Mouse (Mus musculus): ENCODE measurements around the gene Rnf41. TPM values are rescaled to one million over a fixed set of nuclear protein-coding genes. Genes with fewer than 3 reads are reported as not detected.
A peak's percentile ranks its signal among the peaks of the same experiment; 100 is the strongest.

Gene Rnf41
- total RNA-seq, 2 experiments from 2014 or later: 20.9 to 21.0 TPM

DNA sequence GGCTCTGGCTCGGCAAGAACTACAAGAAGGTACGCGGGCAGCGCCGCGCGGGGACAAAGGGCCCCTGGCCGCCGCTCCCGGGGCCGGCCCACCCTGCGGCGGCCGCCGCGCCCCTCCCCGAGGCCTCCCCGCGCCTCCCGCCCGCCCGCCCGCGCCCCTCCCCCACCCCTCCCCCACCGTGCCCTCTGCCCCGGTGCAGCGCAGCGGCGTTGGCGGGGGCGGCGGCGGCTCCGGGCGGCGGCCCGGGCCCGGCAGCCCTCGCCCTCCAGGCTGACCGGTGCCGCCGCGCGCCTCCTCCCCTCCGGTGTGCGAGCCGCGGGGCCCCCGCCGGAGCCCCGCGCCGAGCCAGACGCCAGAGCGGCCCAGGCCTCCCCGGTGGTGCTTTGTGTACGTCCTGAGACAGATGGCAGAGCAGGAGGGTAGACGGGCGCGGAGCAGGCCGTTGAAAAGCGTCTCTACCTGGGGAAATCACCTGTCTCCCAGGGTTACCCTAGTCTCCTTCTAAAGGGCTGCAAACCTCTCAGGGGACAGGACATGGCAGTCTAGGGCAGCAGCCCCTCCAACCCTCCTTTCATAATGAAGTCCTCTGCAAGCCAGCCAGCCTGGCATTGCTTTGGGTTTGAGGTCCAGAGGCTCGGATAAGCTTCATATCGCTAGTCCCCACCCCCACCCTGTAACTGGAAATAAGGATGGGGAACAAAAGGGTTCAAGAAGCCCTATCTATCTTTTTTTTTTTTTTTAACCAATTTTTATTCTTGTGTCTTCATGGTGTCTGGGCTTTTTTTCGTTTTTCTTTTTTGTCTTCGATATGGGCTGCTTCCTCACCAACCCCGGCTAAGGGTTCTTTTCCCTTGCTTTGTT lies 48.2 kb downstream of the Rnf41 start:
- ATAC-seq (replicated peaks; ENCODE audit: poor library complexity): 0 out of 2 replicates have a peak, but pooled peaks have one; percentile 7

DNA sequence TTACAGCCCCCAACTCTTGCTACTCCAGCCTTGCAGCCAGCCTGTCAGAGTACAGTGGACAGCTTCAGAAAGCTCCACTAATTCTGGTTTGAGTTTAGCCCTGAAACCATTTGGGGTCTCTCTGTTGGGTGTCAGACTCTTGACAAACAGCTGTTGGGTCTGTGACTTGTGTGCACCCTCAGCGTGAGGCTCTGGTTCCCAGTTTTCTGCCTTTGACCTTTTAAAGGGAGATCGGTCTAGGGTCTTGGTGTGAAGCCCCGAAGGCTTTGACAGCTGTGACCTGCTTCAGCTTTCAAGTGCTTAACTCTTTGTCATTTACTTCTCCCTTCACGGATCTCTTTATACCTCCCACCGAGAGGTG lies 48.8 kb downstream of the Rnf41 start:
- ATAC-seq (replicated peaks; ENCODE audit: poor library complexity): no peak

DNA sequence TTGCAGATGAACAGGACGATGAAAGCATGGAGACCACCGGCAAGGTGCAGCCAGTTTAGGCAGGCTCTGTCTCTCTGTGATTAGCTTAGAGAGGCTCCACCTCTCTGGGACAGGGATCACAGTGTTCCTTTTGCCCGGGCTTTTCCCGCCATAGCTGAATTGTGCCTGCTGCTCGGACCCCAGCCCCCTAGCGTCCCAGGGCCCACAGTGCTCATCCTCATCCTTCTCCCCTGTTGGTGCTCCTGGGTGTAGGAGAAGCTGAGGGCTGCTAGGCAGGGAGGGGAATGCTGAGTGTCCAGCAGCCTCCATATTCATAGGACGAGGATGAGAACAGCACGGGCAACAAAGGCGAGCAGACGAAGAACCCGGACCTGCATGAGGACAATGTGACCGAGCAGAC lies 62.9 kb downstream of the Rnf41 start:
- ATAC-seq (replicated peaks; ENCODE audit: poor library complexity): no peak

DNA sequence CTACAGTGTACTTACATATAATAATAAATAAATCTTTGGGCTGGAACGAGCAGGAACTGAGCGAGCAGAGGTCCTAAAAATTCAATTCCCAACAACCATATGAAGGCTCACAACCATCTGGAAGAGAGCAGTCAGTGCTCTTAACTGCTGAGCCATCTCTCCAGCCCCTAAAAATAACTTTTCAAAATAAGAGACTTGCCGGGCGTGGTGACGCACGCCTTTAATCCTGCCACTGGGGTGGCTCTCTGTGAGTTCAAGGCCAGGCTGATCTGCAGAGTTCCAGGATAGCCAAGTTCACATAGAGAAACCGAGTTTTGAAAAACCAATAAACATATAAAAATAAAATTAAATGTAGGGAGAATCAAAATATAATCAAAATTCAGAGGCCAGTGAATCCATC lies 74.9 kb downstream of the Rnf41 start:
- ATAC-seq (replicated peaks; ENCODE audit: poor library complexity): no peak

DNA sequence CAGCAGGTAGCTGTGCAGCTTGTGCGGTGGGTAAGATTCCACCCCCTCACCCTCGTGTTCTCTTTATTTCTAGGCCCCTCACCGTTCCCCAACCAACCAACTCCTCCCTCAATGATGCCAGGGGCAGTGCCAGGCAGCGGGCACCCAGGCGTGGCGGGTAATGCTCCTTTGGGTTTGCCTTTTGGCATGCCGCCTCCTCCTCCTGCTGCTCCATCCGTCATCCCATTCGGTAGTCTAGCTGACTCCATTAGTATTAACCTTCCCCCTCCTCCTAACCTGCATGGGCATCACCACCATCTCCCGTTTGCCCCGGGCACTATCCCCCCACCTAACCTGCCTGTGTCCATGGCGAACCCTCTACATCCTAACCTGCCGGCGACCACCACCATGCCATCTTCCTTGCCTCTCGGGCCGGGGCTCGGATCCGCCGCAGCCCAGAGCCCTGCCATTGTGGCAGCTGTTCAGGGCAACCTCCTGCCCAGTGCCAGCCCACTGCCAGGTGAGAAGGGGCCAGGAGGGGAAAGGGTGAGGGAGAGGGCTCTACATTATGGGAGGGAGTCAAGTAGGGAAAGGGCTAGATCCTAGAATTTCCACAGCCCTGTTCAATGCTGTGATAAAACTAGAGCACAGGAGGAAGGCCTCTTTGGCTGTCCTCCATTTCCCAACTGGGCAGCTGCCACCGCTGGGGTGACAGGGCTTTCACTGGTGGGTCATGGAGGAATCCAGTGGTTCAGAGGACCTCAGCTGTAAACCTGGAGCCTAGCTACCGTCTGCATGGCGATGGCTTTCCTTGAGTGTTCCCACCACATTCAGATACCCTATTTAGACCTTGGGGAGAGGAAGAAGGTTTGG lies 76.6 kb downstream of the Rnf41 start:
- no peak for ATAC-seq (replicated peaks; ENCODE audit: poor library complexity)

DNA sequence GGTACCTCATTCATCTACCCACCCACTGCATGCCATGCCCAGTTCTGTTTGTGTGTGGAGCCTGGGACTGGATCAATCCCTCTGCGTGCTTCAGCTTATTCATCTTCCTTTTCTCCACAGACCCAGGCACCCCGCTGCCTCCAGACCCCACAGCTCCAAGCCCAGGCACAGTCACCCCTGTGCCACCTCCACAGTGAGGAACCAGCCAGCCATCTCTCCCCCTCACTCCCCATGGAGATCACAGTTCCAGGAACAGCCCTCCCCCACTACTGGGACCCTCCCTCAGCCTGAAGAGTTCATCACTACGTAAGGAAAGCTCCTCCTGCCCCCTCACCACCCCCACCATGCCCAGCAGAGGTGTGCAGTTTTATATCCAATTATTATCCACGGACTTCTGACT lies 77.3 kb downstream of the Rnf41 start:
- ATAC-seq (replicated peaks; ENCODE audit: poor library complexity): no peak

DNA sequence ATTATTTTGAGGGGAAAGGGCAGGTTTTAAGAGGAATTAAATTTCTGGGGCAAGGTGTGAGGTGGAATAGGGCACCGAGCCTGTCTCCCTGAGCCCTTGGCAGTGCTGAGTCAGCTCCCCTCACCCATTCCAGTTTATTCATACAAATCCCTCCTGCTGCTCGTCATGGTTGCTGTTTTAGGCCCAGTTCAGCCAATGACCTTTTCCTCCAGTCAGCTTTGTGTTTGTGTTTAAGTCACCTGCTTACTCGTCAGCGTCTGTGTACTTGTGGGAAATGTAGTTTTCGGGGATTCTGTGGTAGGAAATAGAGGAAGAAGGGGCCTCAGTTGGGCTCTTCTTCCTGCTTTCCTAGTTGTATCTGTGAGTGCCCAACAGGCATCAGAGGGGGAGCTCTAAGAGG lies 77.9 kb downstream of the Rnf41 start:
- no peak for ATAC-seq (replicated peaks; ENCODE audit: poor library complexity)

DNA sequence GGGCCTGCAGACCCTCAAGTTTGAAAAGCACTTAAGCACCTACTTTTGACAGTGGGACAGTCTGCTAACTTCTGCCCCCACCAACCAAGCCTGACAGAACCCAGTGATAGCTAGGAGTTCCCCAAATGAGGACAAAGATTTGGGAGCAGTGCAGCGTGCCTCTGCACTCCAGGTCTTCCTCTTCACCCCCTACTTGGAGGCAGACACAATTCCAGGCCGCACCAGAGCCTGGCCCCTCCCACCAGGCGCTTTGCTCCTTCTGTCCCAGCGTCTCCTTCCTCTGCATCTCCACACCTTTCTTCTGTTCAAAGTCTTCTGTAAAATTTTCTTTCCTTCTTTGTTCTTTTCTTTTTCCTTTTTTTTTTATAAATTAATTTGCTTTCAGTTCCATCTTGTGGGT lies 78.3 kb downstream of the Rnf41 start:
- no peak for ATAC-seq (replicated peaks; ENCODE audit: poor library complexity)

DNA sequence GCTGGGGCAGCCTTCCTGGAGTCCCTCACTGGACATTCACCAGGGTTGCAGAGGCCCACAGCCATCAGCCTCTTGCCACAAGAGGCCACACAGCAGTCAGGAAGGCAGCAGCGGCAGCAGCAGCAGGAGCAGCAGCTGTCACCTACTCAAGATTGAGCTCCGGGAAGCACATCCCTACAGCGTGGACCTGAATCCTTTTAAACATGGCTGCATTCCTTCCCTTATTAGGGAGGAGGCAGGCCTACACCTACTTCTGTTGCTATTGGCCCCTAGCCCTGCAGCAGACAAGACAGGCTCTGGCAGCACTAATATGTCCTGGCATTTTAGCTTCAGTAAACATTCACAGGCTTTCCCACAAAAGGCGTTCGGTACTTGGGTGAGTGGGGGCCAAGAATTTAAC lies 78.8 kb downstream of the Rnf41 start:
- ATAC-seq (replicated peaks; ENCODE audit: poor library complexity): no peak

DNA sequence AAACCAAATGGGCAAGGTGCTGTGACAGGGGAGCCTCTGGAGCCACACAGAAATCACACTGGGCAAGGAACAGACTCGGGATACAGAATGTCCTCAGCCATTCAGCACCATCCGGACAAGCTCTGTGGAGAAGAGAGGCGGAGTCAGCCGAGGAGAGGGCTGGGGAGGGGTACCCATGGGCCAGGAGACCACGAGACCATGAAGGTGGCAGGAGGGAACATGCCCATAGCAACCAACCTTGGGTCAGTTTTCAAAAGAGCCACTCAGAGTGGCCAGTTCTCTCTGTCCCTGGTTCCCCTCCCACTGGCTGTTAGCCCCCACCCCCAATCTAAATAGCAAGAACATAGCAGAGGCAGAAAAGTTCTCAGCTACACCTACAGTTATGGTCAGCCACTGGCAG lies 79.5 kb downstream of the Rnf41 start:
- ATAC-seq (replicated peaks; ENCODE audit: poor library complexity): no peak

Other genes starting within 250 kb of the Rnf41 start
- gene Rbms2, start 231.4 kb upstream of the Rnf41 start, total RNA-seq (2015): 9.3 and 13.7 TPM in 2 replicates
- gene Rbms2, start 231.4 kb upstream of the Rnf41 start, total RNA-seq (2017): 2.5 and 7.2 TPM in 2 replicates
- gene Gls2, start 217.2 kb upstream of the Rnf41 start, total RNA-seq (2015): 1.2 and 1.4 TPM in 2 replicates
- gene Gls2, start 217.2 kb upstream of the Rnf41 start, total RNA-seq (2017): 0.67 and 3.6 TPM in 2 replicates
- 16.1 and 20.4 TPM in 2 replicates for gene Spryd4, start 199.8 kb upstream of the Rnf41 start, total RNA-seq (2015)
- 15.6 and 20.0 TPM in 2 replicates for gene Spryd4, start 199.8 kb upstream of the Rnf41 start, total RNA-seq (2017)
- 0.22 and 0.32 TPM in 2 replicates for gene Mip, start 185.8 kb upstream of the Rnf41 start, total RNA-seq (2015)
- gene Mip, start 185.8 kb upstream of the Rnf41 start, total RNA-seq (2017): 0.10 and 0.29 TPM in 2 replicates
- gene Timeless, start 179.6 kb upstream of the Rnf41 start, total RNA-seq (2015): 23.7 and 33.8 TPM in 2 replicates
- gene Timeless, start 179.6 kb upstream of the Rnf41 start, total RNA-seq (2017): 70.4 and 86.5 TPM in 2 replicates
- gene Apon, start 157.6 kb upstream of the Rnf41 start, total RNA-seq (2015): 0.10 TPM in 1 of 2 replicates, not detected in the other
- gene Apon, start 157.6 kb upstream of the Rnf41 start, total RNA-seq (2017): 0.08 and 0.20 TPM in 2 replicates
- gene Apof, start 143.0 kb upstream of the Rnf41 start, total RNA-seq (2015): not detected in 2 replicates
- not detected in 2 replicates for gene Apof, start 143.0 kb upstream of the Rnf41 start, total RNA-seq (2017)
- gene Stat2, start 141.1 kb upstream of the Rnf41 start, total RNA-seq (2015): 9.6 and 9.8 TPM in 2 replicates
- 6.8 and 8.6 TPM in 2 replicates for gene Stat2, start 141.1 kb upstream of the Rnf41 start, total RNA-seq (2017)
- gene Il23a, start 112.9 kb upstream of the Rnf41 start, total RNA-seq (2015): 0.22 and 0.27 TPM in 2 replicates
- 0.25 TPM in 1 of 2 replicates, not detected in the other for gene Il23a, start 112.9 kb upstream of the Rnf41 start, total RNA-seq (2017)
- 16.4 and 17.4 TPM in 2 replicates for gene Pan2, start 108.3 kb upstream of the Rnf41 start, total RNA-seq (2015)
- gene Pan2, start 108.3 kb upstream of the Rnf41 start, total RNA-seq (2017): 12.1 and 12.2 TPM in 2 replicates
- 151 and 152 TPM in 2 replicates for gene Cnpy2, start 89.2 kb upstream of the Rnf41 start, total RNA-seq (2015)
- gene Cnpy2, start 89.2 kb upstream of the Rnf41 start, total RNA-seq (2017): 132 and 144 TPM in 2 replicates
- gene Cs, start 73.9 kb upstream of the Rnf41 start, total RNA-seq (2015): 172 and 181 TPM in 2 replicates
- gene Cs, start 73.9 kb upstream of the Rnf41 start, total RNA-seq (2017): 106 and 108 TPM in 2 replicates
- gene Coq10a, start 42.7 kb upstream of the Rnf41 start, total RNA-seq (2015): 13.8 and 17.6 TPM in 2 replicates
- 8.8 and 9.4 TPM in 2 replicates for gene Coq10a, start 42.7 kb upstream of the Rnf41 start, total RNA-seq (2017)
- 48.6 and 48.9 TPM in 2 replicates for gene Ankrd52, start 34.5 kb upstream of the Rnf41 start, total RNA-seq (2015)
- 9.0 and 11.6 TPM in 2 replicates for gene Ankrd52, start 34.5 kb upstream of the Rnf41 start, total RNA-seq (2017)
- not detected in 2 replicates for gene Slc39a5, start 10.4 kb upstream of the Rnf41 start, total RNA-seq (2015)
- not detected in 2 replicates for gene Slc39a5, start 10.4 kb upstream of the Rnf41 start, total RNA-seq (2017)
- gene Nabp2, start 165 bp upstream of the Rnf41 start, total RNA-seq (2015): 79.4 and 105 TPM in 2 replicates
- gene Nabp2, start 165 bp upstream of the Rnf41 start, total RNA-seq (2017): 68.8 and 72.2 TPM in 2 replicates
- 70.4 and 74.5 TPM in 2 replicates for gene Smarcc2, start 47.6 kb downstream of the Rnf41 start, total RNA-seq (2015)
- 52.8 and 66.9 TPM in 2 replicates for gene Smarcc2, start 47.6 kb downstream of the Rnf41 start, total RNA-seq (2017)
- gene Myl6, start 82.5 kb downstream of the Rnf41 start, total RNA-seq (2015): 760 and 847 TPM in 2 replicates
- 1,168 and 1,230 TPM in 2 replicates for gene Myl6, start 82.5 kb downstream of the Rnf41 start, total RNA-seq (2017)
- gene Myl6b, start 87.0 kb downstream of the Rnf41 start, total RNA-seq (2015): 7.6 and 7.8 TPM in 2 replicates
- gene Myl6b, start 87.0 kb downstream of the Rnf41 start, total RNA-seq (2017): 0.64 and 1.7 TPM in 2 replicates
- gene Esyt1, start 114.2 kb downstream of the Rnf41 start, total RNA-seq (2015): 41.2 and 48.4 TPM in 2 replicates
- 77.6 and 85.1 TPM in 2 replicates for gene Esyt1, start 114.2 kb downstream of the Rnf41 start, total RNA-seq (2017)
- gene Zc3h10, start 136.1 kb downstream of the Rnf41 start, total RNA-seq (2015): 5.9 and 6.7 TPM in 2 replicates
- gene Zc3h10, start 136.1 kb downstream of the Rnf41 start, total RNA-seq (2017): 10.2 and 13.3 TPM in 2 replicates
- 3,654 and 3,864 TPM in 2 replicates for gene Rpl41, start 137.6 kb downstream of the Rnf41 start, total RNA-seq (2015)
- 3,114 and 3,805 TPM in 2 replicates for gene Rpl41, start 137.6 kb downstream of the Rnf41 start, total RNA-seq (2017)
- 504 and 526 TPM in 2 replicates for gene Pa2g4, start 154.3 kb downstream of the Rnf41 start, total RNA-seq (2015)
- 351 and 437 TPM in 2 replicates for gene Pa2g4, start 154.3 kb downstream of the Rnf41 start, total RNA-seq (2017)
- 2.1 and 2.9 TPM in 2 replicates for gene Erbb3, start 178.0 kb downstream of the Rnf41 start, total RNA-seq (2015)
- gene Erbb3, start 178.0 kb downstream of the Rnf41 start, total RNA-seq (2017): 1.7 and 2.1 TPM in 2 replicates
- gene Rps26, start 215.1 kb downstream of the Rnf41 start, total RNA-seq (2015): 2,069 and 2,075 TPM in 2 replicates
- gene Rps26, start 215.1 kb downstream of the Rnf41 start, total RNA-seq (2017): 838 and 883 TPM in 2 replicates
- 0.20 TPM in 1 of 2 replicates, not detected in the other for gene Ikzf4, start 234.3 kb downstream of the Rnf41 start, total RNA-seq (2015)
- 0.04 TPM in 1 of 2 replicates, not detected in the other for gene Ikzf4, start 234.3 kb downstream of the Rnf41 start, total RNA-seq (2017)